Comparison of ENCODE assay signal across 12 mouse cellular contexts in genomic region chr10:68125919-68126550, GRCm38 (mm10).
DNase-seq lines count a peak whose midpoint lies in the region; ATAC-seq lines count a peak whose summit lies in the region.
"Had no signal": no experiment of that assay in that cellular context is flagged by ENCODE, and none has a peak within 500 bp of the region (broad histone marks: within the 10 kb centered on the region; RNA-seq: fewer than 3 reads in every experiment).

No protein-coding gene starts in this region.

- no peak overlapping the region for H3K4me2 ChIP-seq in kidney, embryonic 15.5 days
- no peak overlapping the region for H3K4me2 ChIP-seq in embryonic facial prominence, embryonic 13.5 days
- H3K4me2 ChIP-seq: embryonic facial prominence, embryonic 12.5 days; neural tube, embryonic 13.5 days had no signal

- ATAC-seq in kidney, embryonic 15.5 days (replicated peaks; ENCODE audit: low FRiP score), result 0 out of 2 replicates have a peak, but pooled peaks have one; percentile 22
- ATAC-seq in embryonic facial prominence, embryonic 13.5 days (ENCODE audit: insufficient number of reproducible peaks, insufficient read depth, low FRiP score, low TSS enrichment, low read depth), result no peak
- ATAC-seq in megakaryocyte progenitor cell, adult 5-6 weeks (replicated peaks; ENCODE audit: poor library complexity), result peak; percentile 10
- ATAC-seq: Patski had no signal

- H3K27me3 ChIP-seq in kidney, embryonic 15.5 days, result no peaks in the 10 kb centered on the region
- H3K27me3 ChIP-seq in embryonic facial prominence, embryonic 13.5 days, result no peaks in the 10 kb centered on the region
- H3K27me3 ChIP-seq: embryonic facial prominence, embryonic 12.5 days; neural tube, embryonic 13.5 days; Patski had no signal

- no peak overlapping the region for H3K9ac ChIP-seq in kidney, embryonic 15.5 days
- no peak overlapping the region for H3K9ac ChIP-seq in embryonic facial prominence, embryonic 13.5 days
- H3K9ac ChIP-seq: embryonic facial prominence, embryonic 12.5 days; liver, embryonic 14.5 days; neural tube, embryonic 13.5 days had no signal

- no peaks in the 10 kb centered on the region for H3K9me3 ChIP-seq in kidney, embryonic 15.5 days (replicated peaks)
- H3K9me3 ChIP-seq in embryonic facial prominence, embryonic 13.5 days, result no peaks in the 10 kb centered on the region
- H3K9me3 ChIP-seq: embryonic facial prominence, embryonic 12.5 days; neural tube, embryonic 13.5 days had no signal

- peaks cover 59% of the 10 kb centered on the region for H3K36me3 ChIP-seq in kidney, embryonic 15.5 days
- peaks cover 35% of the 10 kb centered on the region for H3K36me3 ChIP-seq in embryonic facial prominence, embryonic 13.5 days
- H3K36me3 ChIP-seq: neural tube, embryonic 13.5 days had no signal

- H3K4me1 ChIP-seq in kidney, embryonic 15.5 days, result peaks cover 36% of the 10 kb centered on the region
- peaks cover 47% of the 10 kb centered on the region for H3K4me1 ChIP-seq in embryonic facial prominence, embryonic 13.5 days

- no peak overlapping the region for H3K4me3 ChIP-seq in kidney, embryonic 15.5 days (replicated peaks)
- H3K4me3 ChIP-seq in embryonic facial prominence, embryonic 13.5 days, result no peak overlapping the region
- H3K4me3 ChIP-seq: embryonic facial prominence, embryonic 12.5 days; neural tube, embryonic 13.5 days had no signal

- DNase-seq in kidney, postnatal 25 days, result no peak
- DNase-seq in Muller cell, postnatal 12 days (ENCODE audit: inconsistent ontology term), result peak; percentile 79
- DNase-seq in embryo, embryonic 11 days, result no peak
- no peak for DNase-seq in left cerebral cortex, adult 9 months (ENCODE audit: low spot score in 2 of 2)
- DNase-seq: gastrocnemius, postnatal 25 days had no signal

- 40% methylated on average over 8 of the region's 8 CpGs for WGBS in kidney, embryonic 15.5 days
- 35% methylated on average over 8 of the region's 8 CpGs for WGBS in embryonic facial prominence, embryonic 13.5 days

- peak overlapping the region; percentile 49 for H3K27ac ChIP-seq in kidney, embryonic 15.5 days
- H3K27ac ChIP-seq in embryonic facial prominence, embryonic 13.5 days, result 0 out of 2 replicates have a peak overlapping the region, but pooled peaks have one; percentile 2
- H3K27ac ChIP-seq: embryonic facial prominence, embryonic 12.5 days; liver, embryonic 14.5 days; neural tube, embryonic 13.5 days had no signal
